Mouse (Mus musculus) ES-Bruce4 (cell line): ENCODE measurements around the gene Eif3c. TPM values are rescaled to one million over a fixed set of nuclear protein-coding genes. Genes with fewer than 3 reads are reported as not detected.

Experiments used
- H3K27ac ChIP-seq: 2 replicates; pipeline ENCODE4 v1.5.1; 2012; ENCODE audit warnings: low read length, inconsistent platforms; ENCODE audit not compliant: insufficient read depth
- H3K27me3 ChIP-seq: 2 replicates; pipeline ENCODE4 v1.6.1; 2012; ENCODE audit warnings: mild to moderate bottlenecking, low read length, inconsistent platforms; ENCODE audit not compliant: control insufficient read depth, poor library complexity, insufficient read depth, severe bottlenecking
- H3K36me3 ChIP-seq: 2 replicates; pipeline ENCODE4 v1.6.1; 2012; ENCODE audit warnings: inconsistent platforms, mild to moderate bottlenecking, low read length, moderate library complexity; ENCODE audit not compliant: control insufficient read depth, poor library complexity, insufficient read depth, severe bottlenecking
- H3K4me1 ChIP-seq: one replicate; pipeline ENCODE4 v1.8.1; 2011; ENCODE audit warnings: low read length; ENCODE audit not compliant: control insufficient read depth, insufficient read depth
- H3K4me3 ChIP-seq: 2 replicates; pipeline ENCODE4 v1.5.1; 2011; ENCODE audit warnings: low read depth, mild to moderate bottlenecking, low read length
- H3K9ac ChIP-seq: 2 replicates; pipeline ENCODE4 v1.6.1; 2012; ENCODE audit warnings: low read depth, mild to moderate bottlenecking, inconsistent platforms; ENCODE audit not compliant: poor library complexity, severe bottlenecking
- H3K9me3 ChIP-seq: replicated peaks from 2 replicates; pipeline ENCODE4 v1.6.1; 2012; ENCODE audit warnings: mild to moderate bottlenecking, low read length, inconsistent platforms; ENCODE audit not compliant: control insufficient read depth, poor library complexity, insufficient read depth, severe bottlenecking
- CTCF ChIP-seq: IDR thresholded peaks from one replicate; pipeline ENCODE4 v1.8.1; 2011; ENCODE audit warnings: low read depth, low read length
- EP300 ChIP-seq: IDR thresholded peaks from 2 replicates; pipeline ENCODE4 v1.6.1; 2011; ENCODE audit warnings: low read depth, low read length; ENCODE audit not compliant: insufficient read depth
- POLR2A ChIP-seq: IDR thresholded peaks from one replicate; pipeline ENCODE4 v1.8.1; 2011; ENCODE audit warnings: low read length; ENCODE audit not compliant: insufficient read depth
- polyA plus RNA-seq: library from polyadenylated mRNA; stranded (reverse); fragments of >200 nt; gene quantifications from 2 replicates; pipeline ENCODE4 v1.2.4, GENCODE M21; 2011; ENCODE audit warnings: low read depth; ENCODE audit not compliant: missing spikeins, insufficient read depth, insufficient read length

Gene Eif3c
- polyA plus RNA-seq, 1 experiment, result 348 TPM

- H3K4me1 ChIP-seq, result peaks cover 2% of the 10 kb centered on the region
- H3K36me3 ChIP-seq, result peaks cover 14% of the 10 kb centered on the region
- no peak overlapping the region for H3K4me3 ChIP-seq
- peak overlapping the region; percentile 41 for H3K27ac ChIP-seq
- no peak overlapping the region for H3K9ac ChIP-seq
- no peaks in the 10 kb centered on the region for H3K9me3 ChIP-seq
- H3K27me3 ChIP-seq, result no peaks in the 10 kb centered on the region
- no peak for TF ChIP-seq EP300
- no peak for TF ChIP-seq CTCF
- TF ChIP-seq POLR2A, result no peak
Observed at GRCm38 (mm10) chr7:126504913-126505312, 61.3 kb downstream of the Eif3c start.

GRCm38 (mm10) chr7:126503273-126503878 lies 62.8 kb downstream of the Eif3c start, which contains the start of gene Atxn2l:
Atxn2l (minus strand) TSS chr7:126503437.
- Histone ChIP-seq H3K9ac (peak within 1 kb of the TSS; percentile 100), H3K9me3 (no peaks in the 10 kb centered on the region), H3K4me1 (peaks cover 2% of the 10 kb centered on the region), H3K27me3 (no peaks in the 10 kb centered on the region), H3K4me3 (peak within 1 kb of the TSS; percentile 92), H3K27ac (peak within 1 kb of the TSS; percentile 87), H3K36me3 (peaks cover 29% of the 10 kb centered on the region)
- TF ChIP-seq CTCF, result peak; percentile 34
- peak; percentile 87; the same call in 1 of the 2 replicates for TF ChIP-seq EP300
- TF ChIP-seq POLR2A, result peak; percentile 72

GRCm38 (mm10) chr7:126502751-126503150 lies 63.5 kb downstream of the Eif3c start:
- Histone ChIP-seq H3K9me3 (no peaks in the 10 kb centered on the region), H3K27ac (peak overlapping the region; percentile 87), H3K4me1 (peaks cover 2% of the 10 kb centered on the region), H3K27me3 (no peaks in the 10 kb centered on the region), H3K4me3 (peak overlapping the region; percentile 92), H3K9ac (peak overlapping the region; percentile 100), H3K36me3 (peaks cover 35% of the 10 kb centered on the region)
- TF ChIP-seq EP300 (no peak), CTCF (no peak), POLR2A (no peak)

- peaks cover 2% of the 10 kb centered on the region for H3K4me1 ChIP-seq
- H3K36me3 ChIP-seq, result peaks cover 41% of the 10 kb centered on the region
- no peaks in the 10 kb centered on the region for H3K9me3 ChIP-seq
- peak overlapping the region; percentile 91 for H3K27ac ChIP-seq
- H3K9ac ChIP-seq, result peak overlapping the region; percentile 100
- peak overlapping the region; percentile 94 for H3K4me3 ChIP-seq
- TF ChIP-seq EP300 (no peak), POLR2A (peak; percentile 48)
- no peaks in the 10 kb centered on the region for H3K27me3 ChIP-seq
Observed at GRCm38 (mm10) chr7:126502023-126502741, 64.0 kb downstream of the Eif3c start.

- H3K27me3 ChIP-seq, result no peaks in the 10 kb centered on the region
- no peak for TF ChIP-seq POLR2A
- no peak for TF ChIP-seq CTCF
- no peak for TF ChIP-seq EP300
- H3K36me3 ChIP-seq, result peaks cover 46% of the 10 kb centered on the region
- peak overlapping the region; percentile 94 for H3K4me3 ChIP-seq
- no peaks in the 10 kb centered on the region for H3K9me3 ChIP-seq
- peak overlapping the region; percentile 100 for H3K9ac ChIP-seq
- H3K27ac ChIP-seq, result peak overlapping the region; percentile 91
- peaks cover 2% of the 10 kb centered on the region for H3K4me1 ChIP-seq
Observed at GRCm38 (mm10) chr7:126501684-126502022, 64.6 kb downstream of the Eif3c start.

- Histone ChIP-seq H3K4me1 (peaks cover 2% of the 10 kb centered on the region), H3K9ac (no peak overlapping the region), H3K36me3 (peaks cover 68% of the 10 kb centered on the region), H3K27me3 (no peaks in the 10 kb centered on the region), H3K9me3 (no peaks in the 10 kb centered on the region), H3K27ac (no peak overlapping the region), H3K4me3 (no peak overlapping the region)
- TF ChIP-seq EP300 (no peak), CTCF (no peak)
Observed at GRCm38 (mm10) chr7:126499416-126499815, 66.8 kb downstream of the Eif3c start.
